In the genomic region with DNA sequence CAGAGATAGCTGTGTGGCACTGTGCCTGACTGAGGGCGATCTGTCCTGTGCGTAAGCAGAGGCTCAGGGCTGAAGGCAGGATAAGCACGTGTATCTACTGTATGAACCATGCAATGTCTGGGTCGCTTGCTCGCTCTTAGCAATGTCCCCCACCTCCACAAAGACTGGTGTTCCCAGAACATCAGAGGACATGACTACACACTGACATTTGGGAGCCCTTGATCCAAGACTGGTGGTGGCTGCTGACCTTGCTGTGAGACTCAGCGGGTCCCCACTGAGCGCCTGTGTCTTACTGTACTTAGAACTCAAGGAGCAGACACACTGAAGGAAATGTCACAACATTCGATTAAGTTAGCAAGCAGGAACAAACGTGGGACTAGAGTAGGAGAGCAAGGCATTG, we compare ENCODE assay signal across 21 mouse cellular contexts. TPM values are rescaled to one million over a fixed set of nuclear protein-coding genes. Genes with fewer than 3 reads are reported as not detected.
"Had no signal": no experiment of that assay in that cellular context is flagged by ENCODE, and none has a peak within 500 bp of the region (broad histone marks: within the 10 kb centered on the region; RNA-seq: fewer than 3 reads in every experiment).

No protein-coding gene starts in this region.

- H3K9ac ChIP-seq: lung, embryonic 14.5 days; midbrain, embryonic 13.5 days; midbrain, embryonic 15.5 days; neural tube, embryonic 12.5 days; stomach, embryonic 15.5 days had no signal

- H3K27me3 ChIP-seq: megakaryocyte, embryonic 14.5 days; midbrain, embryonic 13.5 days; midbrain, embryonic 15.5 days; neural tube, embryonic 12.5 days; stomach, embryonic 15.5 days had no signal

- H3K4me1 ChIP-seq: midbrain, embryonic 13.5 days; midbrain, embryonic 15.5 days; neural tube, embryonic 12.5 days; stomach, embryonic 15.5 days had no signal

- DNase-seq: lung, embryonic 14.5 days; lung, postnatal 10 days; lung, postnatal 4 days; right cerebral cortex, postnatal 14 days; thymus, adult 2 months; thymus, postnatal 25 days; thymus, postnatal 4 days had no signal

- H3K4me2 ChIP-seq: lung, embryonic 14.5 days; midbrain, embryonic 11.5 days; midbrain, embryonic 13.5 days; midbrain, embryonic 15.5 days; neural tube, embryonic 12.5 days; stomach, embryonic 15.5 days had no signal

- H3K9me3 ChIP-seq: megakaryocyte, embryonic 14.5 days; midbrain, embryonic 13.5 days; midbrain, embryonic 15.5 days; neural tube, embryonic 12.5 days; stomach, embryonic 15.5 days had no signal

- H3K27ac ChIP-seq: midbrain, embryonic 13.5 days; midbrain, embryonic 15.5 days; neural tube, embryonic 12.5 days; stomach, embryonic 15.5 days; stomach, postnatal 0 days had no signal

- ATAC-seq: midbrain, embryonic 13.5 days; midbrain, embryonic 15.5 days had no signal

- H3K4me3 ChIP-seq: megakaryocyte, embryonic 14.5 days; midbrain, embryonic 13.5 days; midbrain, embryonic 15.5 days; neural tube, embryonic 12.5 days; stomach, embryonic 15.5 days had no signal

RNA-seq across cellular contexts. Expression of a gene that starts 36.0 kb away (rescaled TPM):
- total RNA-seq: midbrain, postnatal 0 days; monocyte, adult 5-6 weeks; neutrophil, adult 5-6 weeks had no signal
- polyA plus RNA-seq: lung, embryonic 14.5 days; lung, embryonic 16.5 days; midbrain, embryonic 11.5 days; midbrain, embryonic 13.5 days; midbrain, embryonic 15.5 days; midbrain, postnatal 0 days; neural tube, embryonic 12.5 days; neural tube, embryonic 14.5 days; spleen, adult 2 months; stomach, embryonic 15.5 days; stomach, postnatal 0 days; urinary bladder, adult 2 months had no signal
